Mouse (Mus musculus) left cerebral cortex, adult 9 months (tissue): Measurements from ENCODE around the gene Muc4.

Source experiments
- DNase-seq, 2 experiments: peaks; one replicate each; pipeline ENCODE4 v3.0.0; 2022; ENCODE audit warnings: low spot score in 2 of 2

Gene Muc4

DNA sequence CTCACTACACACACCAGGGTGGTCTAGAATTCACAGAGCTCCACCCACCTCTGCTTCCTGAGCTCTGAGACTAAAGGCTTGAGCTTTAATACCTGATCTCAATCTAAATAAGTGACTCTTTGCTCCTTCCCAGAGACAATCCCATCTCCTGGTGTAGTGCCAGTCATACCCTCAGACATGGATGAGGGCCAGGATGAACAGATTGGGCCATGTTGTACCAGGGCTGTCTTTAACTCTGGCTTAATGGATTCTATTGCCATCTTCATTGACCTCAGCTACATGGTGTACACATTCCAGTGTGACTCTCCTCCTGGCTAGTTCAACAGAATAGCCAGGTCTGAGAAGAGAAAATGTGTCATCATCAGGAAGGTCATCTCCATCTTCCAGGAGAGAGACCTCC, 9.2 kb upstream of the Muc4 start:
- DNase-seq, result no peak

DNA sequence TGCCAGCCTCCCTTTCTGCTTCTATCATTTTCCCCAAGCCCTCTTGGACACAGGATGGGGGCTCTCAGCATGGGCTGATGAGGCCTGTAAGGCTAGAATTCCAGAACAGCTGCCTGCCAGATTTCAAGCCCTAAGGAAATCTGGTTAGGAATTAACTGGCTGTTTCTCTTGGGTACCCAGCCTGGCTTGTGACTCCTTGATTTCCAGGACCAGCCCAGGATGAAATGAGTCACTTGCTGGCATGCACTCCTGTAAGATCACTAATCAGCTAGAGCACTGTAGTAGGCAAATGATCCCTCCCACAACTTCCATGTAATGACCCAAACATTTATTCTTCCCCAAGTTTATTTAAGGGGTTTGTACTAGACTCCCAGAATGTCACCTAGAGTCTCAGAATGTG, 7.4 kb upstream of the Muc4 start:
- no peak for DNase-seq

DNA sequence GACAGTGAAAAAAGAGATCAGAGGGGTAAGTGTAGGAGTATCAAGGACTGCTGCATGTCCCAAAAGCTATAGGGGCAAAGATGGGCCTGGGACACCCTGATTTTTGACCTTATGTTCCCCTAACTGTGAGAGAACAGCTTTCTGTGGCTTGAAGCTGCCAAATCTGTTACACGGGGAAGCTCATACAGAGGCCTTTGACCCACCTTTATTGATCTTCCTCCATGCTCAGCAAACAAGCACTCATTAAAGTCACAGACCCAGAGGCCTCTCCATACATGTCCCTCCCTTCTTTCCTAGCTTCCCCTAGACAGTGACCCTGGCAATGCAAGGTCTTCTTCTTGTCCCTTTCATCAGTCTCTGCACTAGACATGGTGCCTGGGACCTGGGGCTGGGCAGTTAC, 7.0 kb upstream of the Muc4 start:
- DNase-seq, result no peak

DNA sequence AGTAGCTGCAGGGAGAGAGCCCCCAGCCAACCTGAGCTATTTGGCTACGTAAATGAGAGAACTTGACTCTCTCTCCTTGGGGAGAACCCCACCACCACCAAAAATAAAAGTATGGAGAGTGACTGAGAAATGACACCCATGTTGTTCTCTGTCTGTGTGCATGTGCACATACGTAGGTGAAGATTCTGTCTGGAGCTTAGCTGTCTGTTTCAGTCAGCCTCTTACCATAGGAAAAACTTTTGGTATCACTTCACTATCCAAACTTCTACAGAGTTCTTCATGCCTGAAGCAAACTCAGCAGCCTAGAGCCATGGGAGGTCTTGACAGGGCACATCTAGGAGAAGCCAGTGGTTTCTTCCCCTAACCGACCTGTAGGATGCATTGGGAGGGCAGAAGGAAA, 2.5 kb upstream of the Muc4 start:
- DNase-seq, result no peak

DNA sequence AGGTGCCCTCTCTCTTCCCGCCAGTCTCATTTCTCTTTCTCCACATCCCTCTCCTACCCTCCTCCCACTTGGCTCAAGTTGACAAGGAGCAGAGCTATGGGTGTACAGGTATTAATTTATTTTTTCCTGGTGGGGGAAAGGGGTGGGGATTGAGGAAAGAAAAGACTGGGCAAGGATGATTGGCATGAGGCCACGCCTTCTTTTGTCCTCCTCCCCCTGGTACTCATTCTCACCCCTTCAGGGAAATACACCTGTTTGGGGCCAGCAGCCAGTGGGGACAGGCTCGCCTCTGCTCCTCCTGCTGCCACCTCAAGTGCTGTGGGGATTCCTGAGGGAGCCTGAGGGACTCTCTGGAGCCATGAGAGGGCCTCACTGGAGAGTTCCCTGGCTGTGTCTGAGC, 336 bp downstream of the Muc4 start:
- DNase-seq, result no peak

DNA sequence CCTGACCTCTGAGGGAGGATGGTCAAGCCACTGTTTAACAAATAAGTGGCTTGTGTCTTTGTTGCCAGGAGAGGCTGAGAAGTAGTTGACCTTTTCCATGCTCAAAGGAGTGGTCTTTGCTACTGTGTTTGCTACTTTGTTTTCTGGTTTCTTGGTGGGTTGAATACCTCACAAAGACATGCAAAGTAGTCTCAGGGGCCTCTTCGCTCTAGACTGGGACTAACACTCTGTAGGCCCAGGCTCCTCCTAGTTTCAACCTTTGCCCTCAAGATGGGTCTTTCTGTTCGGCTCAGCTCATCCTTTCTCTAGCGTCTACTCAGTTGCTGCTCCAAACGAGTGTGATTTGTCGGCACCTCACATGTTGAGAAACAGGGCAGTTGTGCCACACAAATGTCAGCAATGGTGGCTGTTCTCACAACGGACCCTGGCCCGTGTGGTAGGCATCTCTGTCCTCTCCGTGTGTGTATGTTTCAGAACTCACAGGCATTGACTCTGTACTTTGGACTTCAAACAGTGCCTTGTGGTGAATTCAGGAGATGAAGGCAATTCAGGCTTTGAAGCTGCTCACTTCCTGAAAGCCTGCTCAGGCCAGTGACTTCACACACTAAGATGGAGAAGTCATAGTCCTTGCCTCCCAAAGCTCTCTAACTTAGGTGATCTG, 4.4 kb downstream of the Muc4 start:
- no peak for DNase-seq

DNA sequence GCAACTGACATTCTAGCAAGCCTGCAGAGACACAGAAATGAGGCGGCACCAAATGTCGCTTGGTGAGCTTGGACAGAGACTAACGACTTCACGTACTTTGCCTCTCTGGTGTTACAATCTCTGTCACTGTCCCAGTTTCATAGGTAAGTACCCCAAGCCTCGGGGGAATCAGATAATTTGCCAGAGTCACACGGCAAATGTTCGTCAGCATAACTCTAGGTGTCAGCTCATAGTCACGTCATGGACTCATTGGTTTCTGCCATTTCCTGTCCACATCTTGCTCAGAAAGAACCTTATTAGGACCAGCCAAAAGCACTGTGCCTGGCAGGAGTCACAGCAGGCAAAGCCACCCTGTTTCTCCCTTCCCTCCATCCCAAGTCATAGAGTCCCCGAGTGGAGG, 5.7 kb downstream of the Muc4 start:
- no peak for DNase-seq

DNA sequence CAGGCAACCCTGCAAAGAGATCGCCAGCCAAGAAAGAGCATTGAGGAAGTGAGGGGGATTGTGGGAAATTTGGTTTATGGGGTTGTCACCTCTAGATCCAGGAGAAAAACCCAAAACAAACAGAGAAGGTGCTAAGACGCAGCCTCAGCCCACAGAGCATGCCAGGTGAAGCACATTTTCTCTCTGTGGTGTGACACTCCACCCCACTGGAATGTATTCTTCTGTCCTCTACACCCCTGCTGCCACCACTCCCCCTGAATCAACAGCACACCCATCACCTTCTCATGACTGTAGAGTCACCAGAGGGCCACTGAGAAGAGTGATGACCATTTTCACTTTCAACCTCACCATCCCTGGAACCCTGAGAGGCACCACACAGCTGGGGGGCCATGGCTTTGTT, 7.0 kb downstream of the Muc4 start:
- DNase-seq, result no peak

DNA sequence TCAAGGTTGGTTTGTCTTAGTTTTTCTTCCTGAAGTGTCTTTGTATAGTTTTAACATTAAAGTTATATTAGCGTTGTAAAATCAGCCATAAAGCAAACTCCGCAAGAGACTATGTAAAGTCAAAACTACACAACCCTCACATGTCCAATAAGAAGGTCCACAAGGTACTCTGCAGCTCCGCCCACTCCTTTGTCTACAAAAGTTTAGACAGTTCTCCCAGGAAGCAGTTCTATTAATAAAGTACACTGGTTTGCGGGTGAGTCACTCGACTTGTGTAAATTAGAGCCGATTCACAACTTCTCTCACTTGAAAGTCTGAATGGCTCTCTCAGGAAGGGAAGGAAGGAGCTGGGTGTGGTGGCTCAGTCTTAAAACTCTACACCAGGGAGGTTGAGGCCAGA, 10.2 kb downstream of the Muc4 start:
- no peak for DNase-seq

DNA sequence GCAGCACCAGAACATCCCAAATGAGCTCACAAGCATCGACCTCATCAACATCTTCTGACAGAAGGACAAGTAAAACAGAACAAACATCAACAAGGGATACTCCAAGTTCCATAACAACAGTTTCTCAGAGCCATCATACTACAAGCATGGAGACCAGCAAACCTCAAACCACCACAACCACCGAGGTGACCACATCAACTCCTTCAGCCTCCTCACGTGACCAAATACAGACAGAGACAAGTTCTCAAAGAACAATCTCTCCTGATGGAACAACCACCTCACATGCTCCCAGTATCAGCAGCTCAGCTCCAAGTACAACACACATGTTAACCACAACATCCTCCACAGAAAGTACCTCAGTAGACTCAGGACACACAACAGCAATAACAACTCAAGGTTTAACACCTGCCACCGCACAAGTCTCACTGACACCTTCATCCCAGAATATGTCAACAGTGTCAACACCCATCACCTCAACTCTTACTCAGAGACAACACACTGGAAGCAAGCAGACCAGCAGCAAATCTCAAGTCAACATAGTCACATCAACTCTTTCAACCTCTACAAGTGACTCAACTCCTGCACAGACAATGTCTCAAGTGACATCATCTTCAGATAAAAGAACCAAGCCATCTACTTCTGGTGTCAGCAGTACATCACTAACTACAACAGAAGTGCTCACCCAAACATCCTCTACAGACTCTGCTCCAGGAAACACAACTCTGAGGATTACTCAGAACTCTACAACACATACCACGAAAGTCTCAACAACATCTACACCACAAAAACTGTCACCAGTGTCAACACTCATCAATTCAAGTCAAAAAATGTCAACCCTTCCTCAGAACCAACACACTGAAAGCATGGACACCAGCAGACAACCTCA, 14.8 kb downstream of the Muc4 start:
- DNase-seq, result no peak

DNA sequence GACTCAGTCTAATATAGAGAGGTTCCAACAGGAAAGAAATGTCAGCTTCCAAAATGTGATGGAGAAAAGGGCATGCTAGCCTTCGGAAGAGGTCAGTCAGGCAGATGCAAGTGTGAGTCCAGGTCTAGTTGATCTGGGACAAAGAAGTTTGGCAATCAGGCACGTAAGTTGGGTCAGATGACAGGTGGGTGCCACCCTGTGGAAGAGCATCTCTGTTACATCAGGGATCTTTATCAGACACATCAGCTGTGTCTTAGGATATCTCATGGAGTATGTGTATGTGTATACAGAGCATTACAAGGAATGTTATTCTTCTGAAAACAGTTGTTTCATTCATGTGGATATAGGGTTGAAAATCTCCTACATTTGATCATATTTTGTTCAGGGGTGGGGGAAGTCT, 28.9 kb downstream of the Muc4 start:
- DNase-seq, result no peak

DNA sequence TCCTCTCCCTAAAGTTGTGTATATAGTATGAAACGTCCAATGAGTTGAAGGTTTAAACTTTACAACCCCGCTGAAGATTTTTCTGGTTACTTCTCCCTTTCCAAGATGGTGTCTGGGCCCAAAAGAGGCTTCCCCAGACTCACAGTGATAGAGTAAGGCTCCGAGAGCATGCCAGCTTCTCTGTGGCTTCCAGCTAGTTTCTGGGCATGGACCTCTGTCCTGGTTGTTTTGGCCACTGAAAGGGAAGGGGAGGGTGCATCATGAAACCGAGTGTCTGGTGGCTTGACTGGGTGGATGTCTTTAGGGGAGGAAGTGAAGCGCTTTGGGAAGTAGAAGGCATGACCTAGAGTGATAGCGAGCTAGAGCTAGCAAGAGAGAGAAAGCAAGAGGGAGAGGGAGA, 29.3 kb downstream of the Muc4 start:
- no peak for DNase-seq

DNA sequence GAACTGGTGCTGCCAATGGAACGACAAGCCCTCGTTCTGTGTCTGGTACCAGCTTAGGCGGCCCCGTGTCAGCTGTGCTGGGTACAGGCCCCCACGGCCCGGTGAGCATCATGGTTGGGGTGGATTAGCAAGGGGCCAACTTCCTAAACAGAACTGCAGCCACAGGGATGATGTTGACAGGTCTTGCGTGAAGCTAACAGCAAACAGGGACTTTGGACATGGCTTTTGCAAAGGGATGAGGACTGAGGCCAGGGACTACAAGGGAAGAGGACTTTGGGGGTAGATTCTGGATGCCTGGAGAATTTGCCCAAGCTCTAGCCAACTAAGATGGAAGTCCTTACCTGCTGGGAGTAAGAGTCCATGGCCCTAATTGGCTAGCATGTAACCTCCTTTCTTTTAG, 31.2 kb downstream of the Muc4 start:
- no peak for DNase-seq

DNA sequence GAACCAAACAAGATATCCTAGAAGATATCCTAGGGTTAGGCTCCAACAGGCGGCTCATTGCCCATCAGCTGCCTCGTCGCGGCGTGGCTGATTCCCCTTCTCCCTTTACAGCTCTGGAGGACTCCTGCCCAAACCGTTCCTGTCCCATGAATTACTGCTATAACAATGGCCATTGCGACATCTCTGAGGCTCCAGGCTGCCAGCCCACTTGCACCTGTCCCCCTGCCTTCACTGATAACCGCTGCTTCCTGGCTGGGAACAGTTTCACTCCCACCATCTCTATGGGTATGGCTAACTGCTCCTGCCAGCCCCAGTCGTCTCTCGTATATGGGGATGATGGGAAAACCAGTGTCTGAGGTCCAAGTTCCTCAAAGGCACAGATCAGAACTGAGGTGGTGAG, 41.0 kb downstream of the Muc4 start:
- no peak for DNase-seq

DNA sequence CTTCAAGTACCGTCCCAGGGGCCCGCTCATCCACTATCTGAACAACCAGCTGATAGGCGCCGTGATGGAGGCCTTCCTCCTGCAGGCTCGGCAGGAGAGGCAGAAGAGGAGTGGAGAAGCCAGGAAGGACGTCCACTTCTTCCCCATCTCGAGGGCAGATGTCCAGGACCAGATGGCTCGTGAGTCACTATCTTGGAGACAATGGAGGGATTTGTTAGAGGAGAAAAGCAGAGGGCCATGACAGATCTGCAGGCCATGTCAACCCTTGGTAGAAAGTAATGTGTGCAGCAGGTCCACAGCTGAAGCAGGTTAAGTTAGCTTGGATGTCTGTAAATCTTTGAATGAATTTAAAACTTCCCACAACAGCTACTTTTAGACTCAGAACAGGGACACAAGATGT, 43.3 kb downstream of the Muc4 start:
- DNase-seq, result peak in 1 of 2 experiments; percentile 3

DNA sequence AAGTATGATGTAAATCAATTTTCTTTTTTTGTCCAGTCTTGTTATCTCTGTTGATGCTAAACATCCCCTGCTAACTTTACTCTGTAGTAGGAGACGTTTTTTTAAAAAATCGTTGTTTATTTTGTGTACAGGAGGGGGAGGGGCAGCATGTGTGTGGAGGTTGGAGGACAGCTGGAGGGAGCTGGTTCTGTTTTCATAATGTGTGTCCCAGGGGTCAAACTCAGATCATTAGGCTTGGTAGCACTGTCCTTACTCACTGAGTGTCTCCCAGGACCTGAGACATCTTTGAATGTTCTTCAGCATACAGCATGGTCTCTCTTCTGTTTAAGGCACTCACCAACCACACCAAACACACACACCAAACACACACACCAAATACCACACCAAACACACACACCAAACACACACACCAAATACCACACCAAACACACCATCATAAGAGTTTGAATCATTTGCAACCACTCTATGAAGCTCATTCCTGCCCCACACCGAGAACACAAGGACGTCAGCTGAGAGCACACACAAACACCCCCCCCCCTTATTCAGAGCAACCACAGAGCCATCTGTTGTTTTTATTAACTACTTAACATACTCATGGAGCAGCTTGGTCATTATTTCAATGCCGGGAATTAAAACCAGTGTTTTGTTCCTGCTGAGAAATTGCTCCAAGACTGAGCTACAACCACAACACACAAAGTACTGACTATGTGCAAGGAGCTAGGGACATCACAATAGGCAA, 47.8 kb downstream of the Muc4 start:
- DNase-seq, result no peak

DNA sequence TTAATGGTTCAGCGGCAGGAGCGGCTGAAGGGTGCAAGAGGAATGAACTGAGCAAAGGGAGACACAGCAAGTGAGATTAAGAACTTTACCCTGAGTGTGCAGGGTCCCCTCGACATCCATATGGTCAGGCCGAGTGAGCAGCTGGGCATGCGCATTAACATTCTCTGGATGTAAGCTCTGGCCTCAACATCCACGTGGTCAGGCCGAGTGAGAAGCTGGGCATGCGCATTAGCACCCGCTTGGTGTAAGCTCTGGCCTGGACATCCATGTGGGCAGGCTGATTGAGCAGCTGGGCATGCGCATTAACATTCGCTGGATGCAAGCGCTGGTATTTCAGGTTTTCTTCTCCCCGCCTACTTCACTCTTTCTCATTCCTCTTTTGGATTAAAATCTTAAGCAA, 49.2 kb downstream of the Muc4 start:
- peak in 1 of 2 experiments; percentile 56 for DNase-seq

DNA sequence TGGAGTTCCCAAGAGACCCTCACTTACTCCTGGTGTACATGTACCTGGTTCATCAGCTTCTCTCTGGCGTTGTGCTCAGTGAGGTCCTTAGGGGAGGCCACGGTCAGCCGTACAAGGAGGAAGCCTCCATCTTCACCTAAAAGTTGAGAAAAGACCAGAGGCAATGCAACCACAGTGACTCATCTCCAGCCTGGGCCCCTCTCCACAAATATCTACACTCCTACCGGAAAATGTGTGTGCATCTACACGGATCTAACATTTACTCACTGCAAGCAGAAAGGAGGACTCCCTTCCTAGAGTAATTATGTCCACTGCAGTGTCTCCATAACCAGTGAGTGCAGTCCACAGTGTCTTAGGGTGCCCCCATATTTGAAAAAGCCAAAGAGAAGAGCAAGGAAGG, 54.4 kb downstream of the Muc4 start:
- DNase-seq, result no peak

DNA sequence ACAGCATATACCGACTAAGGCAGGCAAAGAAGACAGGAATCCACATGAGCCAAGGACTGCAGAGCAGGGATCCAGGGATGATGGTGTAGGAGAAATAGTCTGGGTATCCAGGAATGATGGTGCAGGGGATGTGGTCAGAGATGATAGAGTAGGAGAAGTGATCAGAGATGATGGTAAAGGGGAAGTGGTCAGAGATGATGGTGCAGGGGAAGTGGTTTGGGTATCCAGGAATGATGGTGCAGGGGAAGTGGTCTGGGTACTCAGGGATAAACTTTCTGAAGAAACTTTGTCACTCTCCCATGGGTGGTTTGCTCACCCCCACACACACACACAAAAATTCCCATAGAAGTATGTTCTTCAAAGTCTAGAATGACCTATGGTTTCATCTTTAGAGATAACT, 59.5 kb downstream of the Muc4 start:
- DNase-seq, result no peak

DNA sequence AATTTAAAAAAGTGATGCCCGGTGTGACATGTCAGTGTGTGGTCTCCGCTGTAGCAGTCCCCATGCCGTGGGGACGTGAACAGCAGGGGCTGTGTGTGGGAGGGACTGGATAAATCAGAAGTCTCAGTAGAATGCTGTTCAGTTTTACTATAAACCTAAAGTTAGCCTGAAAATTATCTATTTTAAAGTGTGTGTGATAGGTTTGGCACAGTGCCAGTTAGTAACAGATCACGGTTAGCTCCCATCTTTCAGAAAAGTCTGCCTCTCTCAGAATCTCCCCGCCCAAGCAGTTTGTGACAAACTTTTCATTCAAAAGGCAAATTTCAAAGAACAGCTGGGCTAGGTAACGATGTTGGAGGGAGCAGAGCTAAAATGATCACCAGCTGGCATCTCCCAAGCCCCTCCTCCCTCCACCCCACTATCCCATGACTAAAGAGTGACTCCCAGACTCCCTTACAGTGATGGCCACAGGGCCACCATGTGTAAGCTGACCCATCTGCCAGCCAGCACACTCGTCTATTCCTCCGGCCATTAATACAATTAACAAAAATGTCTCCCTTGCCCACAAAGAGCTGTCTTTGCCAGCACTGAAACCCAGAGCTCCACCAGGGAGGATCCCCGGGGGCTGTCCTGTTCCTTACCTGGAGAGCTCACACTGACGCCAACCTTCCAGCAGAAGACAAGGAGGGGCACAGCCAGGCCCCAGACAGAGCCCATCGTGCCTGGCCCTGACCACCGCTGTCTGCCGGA, 61.2 kb downstream of the Muc4 start:
- no peak for DNase-seq

DNA sequence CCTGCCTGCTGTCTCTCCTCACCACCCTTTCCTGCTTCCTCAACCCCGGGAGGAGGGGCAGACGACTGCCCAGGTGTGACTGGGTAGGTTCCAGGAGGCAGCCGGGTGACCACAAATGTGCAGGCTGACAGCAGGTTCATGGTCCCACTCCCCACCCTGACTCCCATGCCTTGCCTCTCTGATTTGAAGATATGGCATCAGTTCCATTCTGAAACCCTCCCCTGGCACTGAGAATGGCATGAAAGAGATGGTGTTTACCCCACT, 61.7 kb downstream of the Muc4 start, which contains the start of gene Muc20:
Gene Muc20 (minus strand): TSS at position 10 of the 264 bp plus-strand sequence.
- no peak for DNase-seq

DNA sequence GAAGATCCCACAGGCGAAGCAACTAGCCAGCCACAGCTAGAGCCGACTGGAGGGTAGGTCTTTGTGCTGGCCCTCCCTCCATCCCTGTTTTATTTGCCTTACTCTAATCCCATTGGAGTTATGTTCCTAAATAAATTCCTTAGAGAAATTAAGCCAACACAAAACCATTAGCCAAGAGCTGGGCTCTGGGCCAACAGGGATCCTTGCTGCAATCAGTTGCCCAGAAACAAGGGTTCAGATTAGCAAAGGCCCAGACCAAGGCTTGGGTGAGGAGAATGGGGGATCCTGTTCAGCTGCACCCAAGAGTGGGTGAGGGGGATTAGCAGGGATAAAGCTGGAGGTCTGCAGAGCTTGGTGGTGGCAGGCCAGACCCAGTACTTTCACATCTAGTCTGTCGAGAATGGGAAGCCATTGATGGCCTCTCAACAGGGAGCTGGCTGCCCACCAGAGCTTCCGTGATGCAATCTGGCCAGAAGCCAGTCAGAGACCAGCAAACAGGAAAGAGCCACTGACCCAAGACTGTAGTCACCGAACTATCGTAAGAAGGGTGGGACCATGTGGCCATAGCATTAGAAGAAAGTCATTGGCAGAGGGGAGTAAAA, 67.7 kb downstream of the Muc4 start:
- peak in 1 of 2 experiments; percentile 34 for DNase-seq
